Mouse (Mus musculus) layer of hippocampus, postnatal 36 days (tissue): Measurements from ENCODE around the gene Mknk1. TPM values are rescaled to one million over a fixed set of nuclear protein-coding genes. Genes with fewer than 3 reads are reported as not detected.

Source experiments
- DNase-seq, 2 experiments: peaks; one replicate each; pipeline ENCODE4 v3.0.0; 2022
- total RNA-seq, 2 experiments: library from RNA; stranded (reverse); gene quantifications; 2 replicates each; pipeline ENCODE4 v1.2.3; 2021

The Mknk1 gene
- total RNA-seq, 2 experiments from 2014 or later = 43.0 to 45.1 TPM

DNA sequence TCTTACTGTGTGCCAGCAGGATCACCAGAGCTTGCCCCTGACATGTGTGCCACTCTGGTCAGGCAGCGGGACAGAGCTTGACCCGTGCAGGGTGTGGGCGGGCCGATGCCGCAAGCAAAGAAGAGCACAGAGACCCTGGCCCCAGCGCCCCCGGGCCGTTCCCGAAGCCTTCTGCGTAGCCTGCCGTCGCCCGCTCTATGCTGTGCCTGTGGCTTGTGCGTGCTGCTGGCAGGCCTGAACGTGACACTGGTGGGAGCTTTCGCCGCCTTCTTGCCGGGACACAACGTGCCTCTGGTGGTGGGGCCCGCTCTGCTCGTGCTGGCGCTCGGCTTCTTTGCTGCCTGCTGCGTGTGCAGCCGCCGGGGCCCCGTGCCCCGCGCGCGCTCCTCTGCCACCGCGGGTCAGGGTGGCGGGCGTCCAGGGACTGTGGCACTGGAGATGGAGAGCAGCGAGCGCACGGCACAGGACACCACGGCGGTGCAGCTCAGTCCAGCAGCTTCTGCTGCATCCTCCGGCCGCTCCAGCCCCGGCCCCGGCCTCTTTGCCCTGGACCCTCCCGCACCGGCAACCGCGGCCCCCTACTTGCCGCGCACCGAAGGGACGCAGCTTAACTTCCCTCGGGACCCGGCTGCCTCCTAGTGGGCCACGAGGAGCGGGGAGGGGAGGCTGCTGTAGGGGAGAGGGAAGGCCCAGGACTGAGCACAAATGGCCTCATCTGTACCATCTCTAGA lies 59.1 kb downstream of the Mknk1 start:
- DNase-seq = no peak

DNA sequence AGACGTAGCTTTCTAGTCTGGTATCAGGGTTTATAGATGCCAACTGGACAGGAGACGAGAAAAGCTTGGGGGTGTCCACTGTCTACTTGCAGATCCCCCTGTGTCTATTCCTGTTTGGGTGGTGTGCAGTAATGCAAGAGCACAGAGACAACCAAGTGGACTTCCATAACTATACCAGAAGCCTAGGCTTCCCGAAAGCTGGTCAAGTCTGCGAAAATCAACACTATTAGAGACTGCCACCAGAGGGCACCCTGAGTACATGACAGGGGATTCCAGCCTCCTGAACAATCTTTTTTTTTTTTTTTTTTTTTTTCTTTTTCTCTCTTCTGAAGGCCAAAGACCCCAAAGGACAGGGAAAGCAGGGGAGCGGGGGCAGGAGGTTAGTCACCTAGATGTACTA lies 63.8 kb downstream of the Mknk1 start:
- DNase-seq = peak; percentile 74 to 76

DNA sequence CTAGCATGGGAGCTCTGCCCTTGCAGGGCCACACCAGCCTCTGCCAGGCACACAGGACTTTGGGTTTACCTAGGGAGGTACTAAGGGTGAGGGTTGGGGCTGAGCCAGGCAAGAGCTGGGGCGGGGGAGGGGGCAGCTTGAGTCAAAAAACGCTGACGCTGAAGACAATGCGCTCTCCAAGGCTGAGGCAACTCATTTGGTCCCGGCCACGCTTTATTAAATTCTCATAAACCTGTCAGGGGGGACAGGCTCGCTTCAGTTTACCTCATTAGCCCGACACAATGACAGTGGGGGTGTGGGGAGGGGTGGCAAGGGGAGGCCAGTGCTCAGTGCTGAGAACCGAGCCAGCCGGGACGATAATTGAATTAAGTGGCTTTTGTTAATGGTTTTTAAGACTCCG lies 65.4 kb downstream of the Mknk1 start:
- no peak for DNase-seq

DNA sequence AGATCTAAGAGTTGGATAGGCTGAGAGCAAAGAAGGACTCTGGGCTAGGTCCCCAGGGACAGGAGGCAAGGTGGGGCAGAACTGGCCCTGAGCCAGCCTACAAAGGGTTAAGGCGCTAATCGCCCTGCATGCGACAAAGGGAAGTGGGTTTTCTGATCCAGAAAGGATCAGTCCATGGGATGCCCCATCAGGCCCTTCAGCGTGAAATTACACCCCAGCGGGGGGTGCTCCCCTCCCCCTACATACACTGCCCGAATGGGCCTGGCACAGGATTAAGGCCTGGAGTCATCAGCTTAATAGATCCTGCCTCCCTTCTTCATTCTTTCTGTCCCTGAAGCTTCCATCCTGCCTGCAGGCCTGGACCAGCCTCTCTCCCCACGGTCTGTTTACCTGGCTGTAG lies 66.7 kb downstream of the Mknk1 start:
- no peak for DNase-seq

DNA sequence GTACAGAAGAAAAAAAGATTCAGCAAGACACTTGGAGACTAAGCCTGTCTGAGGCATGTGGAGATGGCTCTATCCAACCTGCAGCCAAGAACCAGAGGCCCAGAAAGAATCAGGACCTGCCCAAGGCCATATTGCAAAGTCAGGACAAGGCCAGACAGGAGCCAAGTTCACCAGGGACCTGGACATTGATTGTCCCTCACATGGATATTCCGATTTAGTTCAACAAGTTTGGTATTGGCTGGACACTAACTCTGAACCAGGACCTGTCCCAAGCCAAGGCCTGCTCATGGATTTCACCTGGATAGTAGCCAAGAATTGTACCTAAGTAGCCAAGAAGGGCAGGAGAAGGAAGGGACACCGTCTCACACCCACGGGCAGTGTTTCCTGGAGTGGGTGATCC lies 67.8 kb downstream of the Mknk1 start:
- DNase-seq = no peak

DNA sequence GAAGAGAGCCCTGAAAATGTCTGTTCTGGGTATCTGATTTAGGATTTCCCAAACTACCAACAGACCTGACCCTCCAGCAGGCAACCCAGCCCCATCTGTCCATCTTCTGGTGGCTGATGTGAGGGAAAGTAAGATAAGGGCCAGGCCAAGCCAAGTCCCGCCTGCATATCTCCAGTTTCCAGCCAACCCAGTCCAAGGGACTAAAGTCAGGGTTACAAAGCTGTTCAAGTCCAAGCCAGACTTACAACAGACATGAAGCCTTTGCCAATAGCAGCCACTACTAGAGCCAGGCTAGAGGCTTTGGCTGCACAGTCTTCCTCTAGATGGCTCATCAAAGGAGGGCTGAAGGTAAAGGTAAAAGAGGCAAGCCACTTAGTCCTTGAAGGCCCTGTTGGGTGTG lies 69.0 kb downstream of the Mknk1 start:
- DNase-seq = no peak

DNA sequence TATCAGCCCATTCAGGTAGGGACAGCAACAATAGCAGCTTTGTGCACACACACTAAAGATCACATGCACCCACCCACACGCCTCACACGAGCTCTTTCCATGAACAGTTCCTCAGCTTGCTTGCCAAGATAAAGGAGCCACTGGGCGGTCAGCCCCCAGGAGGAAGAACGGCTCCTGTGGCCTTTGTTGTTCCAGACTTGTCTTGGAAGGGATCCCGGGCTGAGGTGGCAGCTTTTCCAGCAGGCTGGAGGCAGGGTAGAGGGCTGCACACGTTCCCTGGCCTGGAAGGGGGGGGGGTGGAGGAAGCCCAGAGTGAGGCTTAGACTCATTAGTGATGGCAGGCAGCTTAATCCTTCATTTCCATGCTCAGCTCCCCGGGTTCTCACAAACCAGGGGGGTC lies 69.6 kb downstream of the Mknk1 start:
- DNase-seq = no peak

DNA sequence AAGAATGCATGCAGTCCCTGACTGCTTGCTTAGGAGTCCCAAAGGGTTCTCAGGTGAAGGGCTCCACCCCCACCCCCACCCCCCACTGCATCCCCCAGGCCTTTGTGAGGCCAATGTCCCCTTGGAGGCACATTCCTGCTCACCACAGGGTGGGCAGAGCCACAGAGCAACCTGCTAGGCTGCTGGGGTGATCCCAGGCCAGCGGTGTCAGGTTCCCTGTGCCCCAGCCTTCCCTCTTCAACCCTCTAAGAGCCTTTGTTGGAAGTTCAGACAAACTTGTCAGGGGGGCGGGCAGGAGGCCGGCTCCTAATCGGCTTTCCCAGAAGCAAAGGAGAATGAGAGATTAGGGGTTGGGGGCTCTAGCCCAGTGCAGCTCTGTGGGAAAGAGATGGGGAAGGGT lies 72.6 kb downstream of the Mknk1 start:
- no peak for DNase-seq

DNA sequence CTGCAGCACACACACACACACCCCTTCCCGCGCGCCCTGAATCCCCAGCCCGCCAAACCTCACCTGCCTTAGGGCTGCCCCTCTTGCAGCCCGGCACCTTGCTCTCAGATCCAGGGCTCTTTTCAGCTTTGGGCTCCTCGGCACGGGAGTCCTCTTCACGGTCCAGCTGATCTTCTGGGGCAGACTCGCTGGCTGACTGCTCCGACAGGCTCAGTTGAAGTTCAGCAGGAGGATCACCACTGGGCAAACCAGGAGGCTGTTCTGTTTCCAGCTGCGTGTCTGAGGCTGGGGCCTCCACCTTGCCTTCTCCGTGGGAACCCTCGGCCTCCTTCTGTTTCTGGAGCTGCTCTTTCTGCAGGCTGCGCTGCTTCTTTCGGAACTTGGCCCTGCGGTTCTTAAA lies 80.9 kb downstream of the Mknk1 start:
- DNase-seq = no peak

DNA sequence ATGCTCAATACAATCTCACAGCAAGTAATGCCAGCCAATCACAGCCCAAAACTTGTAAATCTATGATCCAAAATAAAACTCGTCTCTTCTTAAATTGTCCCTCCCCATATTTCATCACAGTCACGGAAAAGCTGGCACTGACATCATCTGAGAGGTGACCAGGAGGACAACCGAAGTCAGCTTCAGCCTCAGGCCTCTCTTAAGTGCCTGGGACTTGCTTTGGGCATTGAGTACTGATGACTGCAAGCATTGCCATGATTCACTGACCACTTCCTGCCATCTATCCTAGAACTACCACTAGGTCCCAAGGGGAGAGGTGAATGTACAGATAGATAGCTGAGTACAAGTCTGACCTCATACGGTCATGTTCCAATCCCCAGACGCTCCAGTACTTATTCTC lies 83.7 kb downstream of the Mknk1 start:
- DNase-seq = no peak

DNA sequence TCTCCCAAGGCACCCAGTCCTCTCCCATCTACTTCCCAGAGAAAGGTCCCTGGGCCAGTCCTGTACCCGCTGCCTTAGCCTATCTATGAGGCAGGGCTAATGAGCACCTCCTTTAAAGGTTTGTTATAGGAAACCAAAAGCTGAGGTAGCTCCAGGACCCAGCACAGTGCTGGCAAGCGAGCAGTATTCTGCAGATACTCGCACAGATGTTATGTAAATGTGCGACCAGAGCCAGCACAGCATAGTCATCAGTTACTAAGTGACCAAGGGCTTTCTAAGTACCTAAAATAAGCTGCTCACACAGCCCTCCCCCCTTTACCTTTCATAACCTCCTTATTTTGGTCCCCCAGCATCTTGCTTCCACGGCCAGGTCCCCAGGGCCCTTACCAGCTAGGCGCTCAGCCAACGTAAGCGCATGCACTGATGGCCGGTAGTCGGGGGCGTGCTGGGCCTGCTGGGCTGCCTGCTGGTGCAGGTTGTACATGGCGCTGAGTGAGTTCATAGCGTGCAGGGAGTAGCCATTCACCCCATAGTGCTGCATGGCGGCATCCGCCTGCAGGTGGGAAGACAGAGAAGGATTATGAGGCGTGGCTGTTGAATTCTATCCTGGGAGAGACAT lies 84.4 kb downstream of the Mknk1 start:
- DNase-seq = no peak

DNA sequence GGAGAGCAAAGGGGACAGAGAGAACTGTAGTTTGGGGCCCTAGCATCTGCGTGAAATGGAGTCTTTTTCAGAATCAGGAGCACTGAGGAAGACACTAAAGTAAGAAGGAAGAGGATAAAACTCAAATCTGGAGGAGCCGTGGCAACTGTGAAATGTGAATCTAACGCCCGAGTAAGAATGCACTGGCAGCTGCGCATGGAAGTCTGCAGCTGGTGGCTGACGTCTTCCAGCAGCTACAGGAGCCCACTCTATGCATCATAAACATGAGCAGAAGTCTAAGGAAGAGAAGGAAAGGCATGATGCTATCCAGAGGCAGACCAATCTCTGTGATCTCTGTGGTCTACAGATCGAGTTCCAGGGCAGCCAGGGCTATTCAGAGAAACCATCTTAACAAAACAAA lies 88.6 kb downstream of the Mknk1 start:
- no peak for DNase-seq

Other genes starting within 250 kb of the Mknk1 start
- not detected for gene Cyp4a32, start 238.2 kb upstream of the Mknk1 start, total RNA-seq
- gene Cyp4b1, start 191.5 kb upstream of the Mknk1 start, total RNA-seq = 1 to 10 TPM in 1 of 2 experiments, under 1 TPM in 1; 0.66 to 1.2 TPM
- gene Efcab14, start 101.5 kb upstream of the Mknk1 start, total RNA-seq = 10 to 100 TPM; 46.9 to 53.8 TPM
- gene Tex38, start 58.2 kb upstream of the Mknk1 start, total RNA-seq = not detected
- gene Atpaf1, start 54.4 kb upstream of the Mknk1 start, total RNA-seq = 10 to 100 TPM; 49.6 to 60.5 TPM
- 1 to 10 TPM; 4.6 to 5.1 TPM for gene Mob3c, start 11.1 kb upstream of the Mknk1 start, total RNA-seq
- under 1 TPM in 1 of 2 experiments, not detected in 1; 0.35 TPM for gene Kncn, start 45.2 kb downstream of the Mknk1 start, total RNA-seq
- not detected for gene 6430628N08Rik, start 51.5 kb downstream of the Mknk1 start, total RNA-seq
- not detected for gene Dmbx1, start 100.7 kb downstream of the Mknk1 start, total RNA-seq
- gene Faah, start 178.7 kb downstream of the Mknk1 start, total RNA-seq = 100 to 1,000 TPM; 144 to 145 TPM
- 10 to 100 TPM in 1 of 2 experiments, 1 to 10 TPM in 1; 8.8 to 10.8 TPM for gene Nsun4, start 214.7 kb downstream of the Mknk1 start, total RNA-seq
- gene Uqcrh, start 235.9 kb downstream of the Mknk1 start, total RNA-seq = 100 to 1,000 TPM; 413 to 440 TPM
- gene Lrrc41, start 236.1 kb downstream of the Mknk1 start, total RNA-seq = 10 to 100 TPM; 40.1 to 42.5 TPM